Comparison of ENCODE assay signal across 22 mouse cellular contexts in genomic region chr14:118700576-118700975, GRCm38 (mm10). TPM values are rescaled to one million over a fixed set of nuclear protein-coding genes. Genes with fewer than 3 reads are reported as not detected.
DNase-seq lines count a peak whose midpoint lies in the region; ATAC-seq and TF ChIP-seq lines count a peak whose summit lies in the region.
"Had no signal": no experiment of that assay in that cellular context is flagged by ENCODE, and none has a peak within 500 bp of the region (broad histone marks: within the 10 kb centered on the region; RNA-seq: fewer than 3 reads in every experiment).

No protein-coding gene starts in this region.

- peaks cover 2% of the 10 kb centered on the region; the same call in 1 of the 2 replicates for H3K36me3 ChIP-seq in ES-Bruce4 (ENCODE audit: control insufficient read depth, insufficient read depth, low read length, poor library complexity, severe bottlenecking)
- no peaks in the 10 kb centered on the region for H3K36me3 ChIP-seq in lung, postnatal 0 days (ENCODE audit: insufficient read depth, low read length)
- H3K36me3 ChIP-seq: forebrain, embryonic 10.5 days; hindbrain, embryonic 13.5 days; intestine, embryonic 15.5 days had no signal

- H3K4me1 ChIP-seq in ES-Bruce4 (ENCODE audit: control insufficient read depth, insufficient read depth, low read length), result peaks cover 5% of the 10 kb centered on the region
- H3K4me1 ChIP-seq in lung, postnatal 0 days (ENCODE audit: insufficient read depth, low read depth, low read length), result peaks cover 1% of the 10 kb centered on the region; the same call in 1 of the 2 replicates

- TF ChIP-seq POLR2A in ES-Bruce4 (IDR thresholded peaks at IDR 0.05; ENCODE audit: insufficient read depth, low read length), result no peak

- TF ChIP-seq EP300 in ES-Bruce4 (IDR thresholded peaks at IDR 0.05; ENCODE audit: insufficient read depth, low read depth, low read length), result no peak
- no peak for TF ChIP-seq EP300 in lung, postnatal 0 days (IDR thresholded peaks at IDR 0.05)

- no peaks in the 10 kb centered on the region for H3K27me3 ChIP-seq in ES-Bruce4 (ENCODE audit: control insufficient read depth, insufficient read depth, low read length, poor library complexity, severe bottlenecking)
- H3K27me3 ChIP-seq in lung, postnatal 0 days (replicated peaks; ENCODE audit: insufficient read depth, low read length), result peaks cover 14% of the 10 kb centered on the region
- H3K27me3 ChIP-seq: intestine, embryonic 15.5 days had no signal

- DNase-seq in frontal cortex, postnatal 36 days (ENCODE audit: low spot score in 2 of 2), result no peak
- no peak for DNase-seq in lung, postnatal 0 days (ENCODE audit: low spot score)
- DNase-seq in lung, postnatal 36 days, result no peak
- DNase-seq: adrenal gland, adult 8-10 months; adrenal gland, postnatal 25 days; cerebellum, adult 18-20 months; cerebellum, adult 9-10 months; cerebellum, postnatal 14 days; gastrocnemius, adult 2 months; gastrocnemius, postnatal 14 days; heart, adult 11 months; kidney, adult 11 months had no signal

- H3K9me3 ChIP-seq in ES-Bruce4 (replicated peaks; ENCODE audit: control insufficient read depth, insufficient read depth, low read length, poor library complexity, severe bottlenecking), result no peaks in the 10 kb centered on the region
- no peaks in the 10 kb centered on the region for H3K9me3 ChIP-seq in lung, postnatal 0 days (ENCODE audit: low read length)
- H3K9me3 ChIP-seq: forebrain, embryonic 10.5 days; forebrain, embryonic 13.5 days; hindbrain, embryonic 13.5 days; intestine, embryonic 15.5 days had no signal

- H3K9ac ChIP-seq in ES-Bruce4 (ENCODE audit: low read depth, poor library complexity, severe bottlenecking), result no peak overlapping the region
- H3K9ac ChIP-seq in lung, postnatal 0 days (replicated peaks; ENCODE audit: low read depth), result no peak overlapping the region
- H3K9ac ChIP-seq: forebrain, embryonic 13.5 days; hindbrain, embryonic 13.5 days; intestine, embryonic 15.5 days had no signal

- peak overlapping the region; percentile 66 for H3K27ac ChIP-seq in ES-Bruce4 (ENCODE audit: insufficient read depth, low read length)
- no peak overlapping the region for H3K27ac ChIP-seq in lung, postnatal 0 days (ENCODE audit: low read length)
- H3K27ac ChIP-seq: forebrain, embryonic 10.5 days; forebrain, embryonic 13.5 days; gastrocnemius, adult 2 months; hindbrain, embryonic 13.5 days; intestine, embryonic 15.5 days had no signal

- no peak overlapping the region for H3K4me3 ChIP-seq in ES-Bruce4 (ENCODE audit: low read depth, low read length)
- no peak overlapping the region for H3K4me3 ChIP-seq in lung, postnatal 0 days (ENCODE audit: low read depth, low read length)
- H3K4me3 ChIP-seq: forebrain, embryonic 10.5 days; forebrain, embryonic 13.5 days; hindbrain, embryonic 13.5 days; intestine, embryonic 15.5 days had no signal

- H3K4me2 ChIP-seq in lung, postnatal 0 days (replicated peaks; ENCODE audit: low read depth, low read length), result no peak overlapping the region
- H3K4me2 ChIP-seq: forebrain, embryonic 13.5 days; heart, embryonic 11.5 days; hindbrain, embryonic 13.5 days; intestine, embryonic 15.5 days had no signal

- 74% methylated on average over 7 of the region's 7 CpGs for WGBS in lung, postnatal 0 days

- TF ChIP-seq CTCF in ES-Bruce4 (IDR thresholded peaks at IDR 0.05; ENCODE audit: low read depth, low read length), result no peak
- TF ChIP-seq CTCF in lung, postnatal 0 days (IDR thresholded peaks at IDR 0.05), result no peak

- ATAC-seq in CD4-positive, CD25-positive, alpha-beta regulatory T cell, adult 4 months, result peak; percentile 28
- ATAC-seq in inflammation-experienced regulatory T-cells, adult 6 months, result peak; percentile 35
- ATAC-seq in lung, postnatal 0 days, result no peak
- ATAC-seq: forebrain, embryonic 13.5 days; forebrain, embryonic 16.5 days; hindbrain, embryonic 16.5 days; intestine, embryonic 15.5 days had no signal

RNA-seq across cellular contexts. Expression of gene Abcc4, which starts 5.4 kb away (rescaled TPM):
- polyA plus RNA-seq in CD4-positive, CD25-positive, alpha-beta regulatory T cell, adult 4 months (2017; shearing (Covaris generic)), result 1 to 10 TPM; 8.0 to 8.9 TPM
- 29.0 and 32.2 TPM in 2 replicates for polyA plus RNA-seq in ES-Bruce4 (2011; ENCODE audit: insufficient read depth, insufficient read length, low read depth, missing spikeins)
- 1 to 10 TPM; 7.2 to 9.6 (median 8.2) TPM for polyA plus RNA-seq in inflammation-experienced regulatory T-cells, adult 6 months (2017; shearing (Covaris generic))
- 1.0 and 1.2 TPM in 2 replicates for polyA plus RNA-seq in lung, postnatal 0 days (2015; fragmentation: Nextera tagmentation; extraction: Ambion mirVana)
